Mouse (Mus musculus) heart, embryonic 15.5 days (tissue): ENCODE data around the gene Grem1. TPM values are rescaled to one million over a fixed set of nuclear protein-coding genes. Genes with fewer than 3 reads are reported as not detected.

Source experiments
- ATAC-seq: fragments of 200-750 bp; cut with Nextera tagmentation; replicated peaks from 2 replicates; pipeline ENCODE4 v1.8.0; 2017; ENCODE audit warnings: low read depth, moderate TSS enrichment; ENCODE audit not compliant: insufficient number of reproducible peaks, insufficient read depth, low FRiP score
- H3K27ac ChIP-seq: fragments of 300-500 bp; sonication (generic); 2 replicates; pipeline ENCODE4 v1.5.1; 2015; ENCODE audit warnings: mild to moderate bottlenecking, inconsistent platforms
- H3K27me3 ChIP-seq: fragments of 300-500 bp; sonication (generic); 2 replicates; pipeline ENCODE4 v1.6.1; 2015; ENCODE audit warnings: inconsistent platforms
- H3K36me3 ChIP-seq: fragments of 300-500 bp; sonication (generic); 2 replicates; pipeline ENCODE4 v1.6.1; 2015; ENCODE audit warnings: mild to moderate bottlenecking, inconsistent platforms
- H3K4me1 ChIP-seq: fragments of 300-500 bp; sonication (generic); replicated peaks from 2 replicates; pipeline ENCODE4 v1.6.1; 2015; ENCODE audit warnings: inconsistent platforms
- H3K4me2 ChIP-seq: fragments of 300-500 bp; sonication (generic); 2 replicates; pipeline ENCODE4 v1.6.1; 2015; ENCODE audit warnings: inconsistent platforms, mild to moderate bottlenecking, moderate library complexity
- H3K4me3 ChIP-seq: fragments of 300-500 bp; sonication (generic); 2 replicates; pipeline ENCODE4 v1.5.1; 2015; ENCODE audit warnings: mild to moderate bottlenecking, inconsistent platforms
- H3K9ac ChIP-seq: fragments of 300-500 bp; sonication (generic); 2 replicates; pipeline ENCODE4 v1.6.1; 2015; ENCODE audit warnings: mild to moderate bottlenecking, inconsistent platforms
- H3K9me3 ChIP-seq: fragments of 300-500 bp; sonication (generic); replicated peaks from 2 replicates; pipeline ENCODE4 v1.6.1; 2016; ENCODE audit warnings: inconsistent platforms
- WGBS: fragments of 180-500 bp; shearing (Covaris S2); methylation state at CpG from one replicate; pipeline ENCODE4 v1.1.7; 2015; ENCODE audit warnings: mixed read lengths; 5-methylcytosine and 5-hydroxymethylcytosine counted together
- polyA plus RNA-seq: library from polyadenylated mRNA; unstranded; fragments of >200 nt; fragmentation: Nextera tagmentation; extraction: Ambion mirVana; gene quantifications from 2 replicates; pipeline ENCODE4 v1.2.1, GENCODE M21; 2015

The Grem1 gene
- 0.09 and 0.15 TPM in 2 replicates for polyA plus RNA-seq

GRCm38 (mm10) chr2:113758311-113759161 lies at the start of gene Grem1:
TSS of gene Grem1 (minus strand) at chr2:113758646.
- H3K4me2 ChIP-seq, result peak within 1 kb of the TSS; percentile 80
- H3K27ac ChIP-seq, result no peak within 1 kb of the TSS
- WGBS, result under 1% methylated on average over 56 of the region's 64 CpGs
- no peaks in the 10 kb centered on the region for H3K9me3 ChIP-seq
- ATAC-seq, result 0 out of 2 replicates have a peak, but pooled peaks have one; percentile 39
- peaks cover 23% of the 10 kb centered on the region for H3K4me1 ChIP-seq
- no peaks in the 10 kb centered on the region for H3K36me3 ChIP-seq
- peaks cover 57% of the 10 kb centered on the region for H3K27me3 ChIP-seq
- H3K4me3 ChIP-seq, result peak within 1 kb of the TSS; percentile 46
- 0 out of 2 replicates have a peak within 1 kb of the TSS, but pooled peaks have one; percentile 21 for H3K9ac ChIP-seq

- no peak overlapping the region for H3K27ac ChIP-seq
- H3K4me2 ChIP-seq, result no peak overlapping the region
- no peaks in the 10 kb centered on the region for H3K9me3 ChIP-seq
- no peak overlapping the region for H3K4me3 ChIP-seq
- 25% methylated on average over 9 of the region's 9 CpGs for WGBS
- no peaks in the 10 kb centered on the region for H3K36me3 ChIP-seq
- H3K4me1 ChIP-seq, result no peaks in the 10 kb centered on the region
- no peak overlapping the region for H3K9ac ChIP-seq
- no peaks in the 10 kb centered on the region for H3K27me3 ChIP-seq
- no peak for ATAC-seq
Observed at GRCm38 (mm10) chr2:113807640-113808039, 49.2 kb upstream of the Grem1 start.

- no peak for ATAC-seq
- Histone ChIP-seq H3K27me3 (no peaks in the 10 kb centered on the region), H3K4me3 (no peak overlapping the region), H3K9ac (no peak overlapping the region), H3K4me1 (no peaks in the 10 kb centered on the region), H3K27ac (no peak overlapping the region), H3K36me3 (no peaks in the 10 kb centered on the region), H3K9me3 (no peaks in the 10 kb centered on the region), H3K4me2 (no peak overlapping the region)
- 59% methylated on average over 10 of the region's 10 CpGs for WGBS
Observed at GRCm38 (mm10) chr2:113806851-113807577, 48.6 kb upstream of the Grem1 start.

- no peak overlapping the region for H3K9ac ChIP-seq
- ATAC-seq, result no peak
- H3K36me3 ChIP-seq, result no peaks in the 10 kb centered on the region
- H3K27me3 ChIP-seq, result no peaks in the 10 kb centered on the region
- H3K4me2 ChIP-seq, result no peak overlapping the region
- no peak overlapping the region for H3K4me3 ChIP-seq
- no peaks in the 10 kb centered on the region for H3K9me3 ChIP-seq
- no peak overlapping the region for H3K27ac ChIP-seq
- 73% methylated on average over 4 of the region's 4 CpGs for WGBS
- no peaks in the 10 kb centered on the region for H3K4me1 ChIP-seq
Observed at GRCm38 (mm10) chr2:113805765-113806164, 47.3 kb upstream of the Grem1 start.

GRCm38 (mm10) chr2:113803753-113804152 lies 45.3 kb upstream of the Grem1 start:
- ATAC-seq, result no peak
- no peaks in the 10 kb centered on the region for H3K9me3 ChIP-seq
- no peak overlapping the region for H3K4me3 ChIP-seq
- 38% methylated on average over 1 of the region's 1 CpGs for WGBS
- no peak overlapping the region for H3K4me2 ChIP-seq
- no peaks in the 10 kb centered on the region for H3K36me3 ChIP-seq
- H3K4me1 ChIP-seq, result no peaks in the 10 kb centered on the region
- no peak overlapping the region for H3K9ac ChIP-seq
- H3K27me3 ChIP-seq, result no peaks in the 10 kb centered on the region
- H3K27ac ChIP-seq, result no peak overlapping the region

- Histone ChIP-seq H3K27ac (no peak overlapping the region), H3K9ac (no peak overlapping the region), H3K36me3 (no peaks in the 10 kb centered on the region), H3K9me3 (no peaks in the 10 kb centered on the region), H3K27me3 (no peaks in the 10 kb centered on the region), H3K4me3 (no peak overlapping the region), H3K4me1 (no peaks in the 10 kb centered on the region), H3K4me2 (no peak overlapping the region)
- WGBS, result 66% methylated on average over 5 of the region's 5 CpGs
- ATAC-seq, result no peak
Observed at GRCm38 (mm10) chr2:113800846-113801245, 42.4 kb upstream of the Grem1 start.

- 63% methylated on average over 13 of the region's 13 CpGs for WGBS
- ATAC-seq, result no peak
- no peak overlapping the region for H3K9ac ChIP-seq
- H3K27me3 ChIP-seq, result no peaks in the 10 kb centered on the region
- H3K4me2 ChIP-seq, result no peak overlapping the region
- no peak overlapping the region for H3K27ac ChIP-seq
- no peaks in the 10 kb centered on the region for H3K4me1 ChIP-seq
- H3K36me3 ChIP-seq, result no peaks in the 10 kb centered on the region
- no peaks in the 10 kb centered on the region for H3K9me3 ChIP-seq
- H3K4me3 ChIP-seq, result no peak overlapping the region
Observed at GRCm38 (mm10) chr2:113798605-113799004, 40.2 kb upstream of the Grem1 start.

- Histone ChIP-seq H3K9me3 (no peaks in the 10 kb centered on the region), H3K36me3 (no peaks in the 10 kb centered on the region), H3K4me2 (no peak overlapping the region), H3K27me3 (no peaks in the 10 kb centered on the region), H3K4me3 (no peak overlapping the region), H3K9ac (no peak overlapping the region), H3K4me1 (no peaks in the 10 kb centered on the region), H3K27ac (no peak overlapping the region)
- WGBS, result 70% methylated on average over 4 of the region's 4 CpGs
- ATAC-seq, result no peak
Observed at GRCm38 (mm10) chr2:113795186-113795585, 36.7 kb upstream of the Grem1 start.

- ATAC-seq, result no peak
Observed at GRCm38 (mm10) chr2:113793521-113793920, 35.1 kb upstream of the Grem1 start.

GRCm38 (mm10) chr2:113788821-113789387 lies 30.5 kb upstream of the Grem1 start:
- no peak overlapping the region for H3K4me3 ChIP-seq

More at GRCm38 (mm10) chr2:113793521-113793920, 35.1 kb upstream of the Grem1 start:
- Histone ChIP-seq H3K9ac (no peak overlapping the region), H3K4me2 (no peak overlapping the region), H3K9me3 (no peaks in the 10 kb centered on the region), H3K4me1 (no peaks in the 10 kb centered on the region), H3K4me3 (no peak overlapping the region), H3K27me3 (no peaks in the 10 kb centered on the region), H3K36me3 (no peaks in the 10 kb centered on the region), H3K27ac (no peak overlapping the region)
- WGBS, result 77% methylated on average over 3 of the region's 3 CpGs

GRCm38 (mm10) chr2:113787882-113788281 lies 29.4 kb upstream of the Grem1 start:
- no peak for ATAC-seq
- Histone ChIP-seq H3K9ac (no peak overlapping the region), H3K27me3 (no peaks in the 10 kb centered on the region), H3K4me3 (no peak overlapping the region), H3K27ac (no peak overlapping the region), H3K4me2 (no peak overlapping the region), H3K4me1 (no peaks in the 10 kb centered on the region), H3K9me3 (no peaks in the 10 kb centered on the region), H3K36me3 (no peaks in the 10 kb centered on the region)
- 78% methylated on average over 4 of the region's 4 CpGs for WGBS

More at GRCm38 (mm10) chr2:113788821-113789387, 30.5 kb upstream of the Grem1 start:
- no peaks in the 10 kb centered on the region for H3K9me3 ChIP-seq
- no peak overlapping the region for H3K27ac ChIP-seq
- no peaks in the 10 kb centered on the region for H3K27me3 ChIP-seq
- no peaks in the 10 kb centered on the region for H3K4me1 ChIP-seq
- H3K9ac ChIP-seq, result no peak overlapping the region
- no peak overlapping the region for H3K4me2 ChIP-seq
- WGBS, result 77% methylated on average over 4 of the region's 4 CpGs
- no peak for ATAC-seq
- no peaks in the 10 kb centered on the region for H3K36me3 ChIP-seq
